ENCODE assay signal across 9 mouse cellular contexts in genomic region chr7:109600702-109601101, GRCm38 (mm10).
A peak's percentile ranks its signal among the peaks of the same experiment; 100 is the strongest.
DNase-seq lines count a peak whose midpoint lies in the region; ATAC-seq lines count a peak whose summit lies in the region.
"Had no signal": no experiment of that assay in that cellular context is flagged by ENCODE, and none has a peak within 500 bp of the region (broad histone marks: within the 10 kb centered on the region; RNA-seq: fewer than 3 reads in every experiment).

No protein-coding gene starts in this region.

- H3K4me3 ChIP-seq in neural tube, embryonic 13.5 days, result no peak overlapping the region
- no peak overlapping the region for H3K4me3 ChIP-seq in hindbrain, embryonic 14.5 days (replicated peaks; ENCODE audit: low read length)
- H3K4me3 ChIP-seq: limb, embryonic 12.5 days had no signal

- no peaks in the 10 kb centered on the region for H3K9me3 ChIP-seq in neural tube, embryonic 13.5 days
- no peaks in the 10 kb centered on the region for H3K9me3 ChIP-seq in hindbrain, embryonic 14.5 days (ENCODE audit: control insufficient read depth, low read length)
- H3K9me3 ChIP-seq: limb, embryonic 12.5 days had no signal

- H3K36me3 ChIP-seq in neural tube, embryonic 13.5 days, result no peaks in the 10 kb centered on the region
- no peaks in the 10 kb centered on the region for H3K36me3 ChIP-seq in hindbrain, embryonic 14.5 days (replicated peaks; ENCODE audit: control insufficient read depth, insufficient read depth)

- no peak overlapping the region for H3K9ac ChIP-seq in neural tube, embryonic 13.5 days
- no peak overlapping the region for H3K9ac ChIP-seq in hindbrain, embryonic 14.5 days
- H3K9ac ChIP-seq: limb, embryonic 12.5 days had no signal

- no peak overlapping the region for H3K4me2 ChIP-seq in neural tube, embryonic 13.5 days
- H3K4me2 ChIP-seq in hindbrain, embryonic 14.5 days (replicated peaks), result no peak overlapping the region
- H3K4me2 ChIP-seq: limb, embryonic 12.5 days had no signal

- H3K4me1 ChIP-seq in neural tube, embryonic 13.5 days (replicated peaks), result peaks cover 27% of the 10 kb centered on the region
- no peaks in the 10 kb centered on the region for H3K4me1 ChIP-seq in hindbrain, embryonic 14.5 days (replicated peaks; ENCODE audit: control insufficient read depth, insufficient read depth, low read length)

- 45% methylated on average over 3 of the region's 3 CpGs for WGBS in neural tube, embryonic 13.5 days
- 9% methylated on average over 3 of the region's 3 CpGs for WGBS in large intestine, adult 2 months
- 74% methylated on average over 3 of the region's 3 CpGs for WGBS in hindbrain, embryonic 14.5 days

- no peaks in the 10 kb centered on the region for H3K27me3 ChIP-seq in neural tube, embryonic 13.5 days
- H3K27me3 ChIP-seq in hindbrain, embryonic 14.5 days (ENCODE audit: control insufficient read depth, insufficient read depth, low read length), result no peaks in the 10 kb centered on the region
- H3K27me3 ChIP-seq: limb, embryonic 12.5 days had no signal

- H3K27ac ChIP-seq in neural tube, embryonic 13.5 days (replicated peaks), result peak overlapping the region; percentile 33; the same call in 1 of the 2 replicates
- H3K27ac ChIP-seq in hindbrain, embryonic 14.5 days, result no peak overlapping the region
- H3K27ac ChIP-seq: limb, embryonic 12.5 days had no signal

- DNase-seq in neural tube, embryonic 10.5 days (ENCODE audit: extremely low spot score, low spot score), result no peak
- DNase-seq in heart, adult 8-10 months (ENCODE audit: low spot score), result peak; percentile 76
- DNase-seq in large intestine, adult 2 months (ENCODE audit: low read depth, low spot score), result peak; percentile 88
- peak; percentile 65 for DNase-seq in testis, postnatal 10 days (ENCODE audit: low spot score)
- no peak for DNase-seq in hindbrain, embryonic 14.5 days (ENCODE audit: low spot score)

- ATAC-seq in neural tube, embryonic 13.5 days (ENCODE audit: low read depth), result no peak
- no peak for ATAC-seq in CD4-positive, CD25-positive, alpha-beta regulatory T cell, adult 4 months
- ATAC-seq in activated CD4-positive, CD25-positive, alpha-beta regulatory T cell, adult 4 months, result no peak
- ATAC-seq in hindbrain, embryonic 14.5 days (ENCODE audit: low FRiP score), result no peak

Comparison
In these comparisons a context has a peak if more than half of its experiments do, and no peak if none do; other contexts are left out.
1. DNase-seq: peak in heart, adult 8-10 months (single experiment), large intestine, adult 2 months (single experiment) and testis, postnatal 10 days (single experiment); none in neural tube, embryonic 10.5 days (single experiment) and hindbrain, embryonic 14.5 days (single experiment).